Mouse (Mus musculus): ENCODE results near the gene Prl3a1.

Gene Prl3a1

DNA sequence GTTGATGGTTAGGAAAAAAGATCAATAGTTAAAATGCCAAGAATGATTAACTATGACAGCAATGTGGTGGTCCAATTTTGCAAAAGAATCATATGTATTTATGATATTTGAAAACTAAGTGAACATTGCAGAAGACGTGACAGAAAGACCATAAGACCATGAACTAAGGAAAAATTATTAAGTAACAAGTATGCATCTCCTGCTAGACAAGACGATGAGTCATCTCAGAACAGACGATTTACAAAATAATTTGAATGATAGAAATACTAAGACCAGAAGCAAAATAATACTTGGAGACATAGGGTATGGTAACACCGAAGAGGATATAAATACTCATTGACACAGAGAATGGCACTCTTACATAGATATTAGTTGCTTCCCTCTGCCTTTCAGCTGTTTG lies at the start of gene Prl3a1:
Gene Prl3a1 (plus strand): TSS at position 301 of the 400 bp plus-strand sequence.
- DNase-seq (ENCODE audit: low spot score) = no peak

- DNase-seq (ENCODE audit: low spot score) = no peak
Measured at GRCm38 (mm10) chr13:27241547-27241946, 17.7 kb upstream of the Prl3a1 start, which contains the start of gene Prl3b1. Prl3b1 (plus strand) TSS chr13:27241847.

GRCm38 (mm10) chr13:27312334-27313225 lies 53.3 kb downstream of the Prl3a1 start, which contains the start of gene Prl6a1:
Prl6a1 (plus strand) TSS chr13:27312627.
- no peak for DNase-seq (ENCODE audit: low spot score)

All from left cerebral cortex, adult 11 months (tissue).